Mouse (Mus musculus) liver, embryonic 13.5 days (tissue): ENCODE measurements around the gene Tex261. TPM values are rescaled to one million over a fixed set of nuclear protein-coding genes. Genes with fewer than 3 reads are reported as not detected.

ENCODE experiments used
- ATAC-seq: fragments of 200-750 bp; cut with Nextera tagmentation; 2 replicates; pipeline ENCODE4 v1.8.0; 2017; ENCODE audit warnings: low read depth, mild to moderate bottlenecking, moderate number of reproducible peaks, moderate library complexity
- DNase-seq: peaks from one replicate; pipeline ENCODE4 v3.0.0; 2022
- H3K27ac ChIP-seq: fragments of 300-500 bp; sonication (generic); 2 replicates; pipeline ENCODE4 v1.5.1; 2015; ENCODE audit warnings: moderate library complexity, mild to moderate bottlenecking, inconsistent platforms
- H3K27me3 ChIP-seq: fragments of 300-500 bp; sonication (generic); 2 replicates; pipeline ENCODE4 v1.6.1; 2015; ENCODE audit warnings: mild to moderate bottlenecking, inconsistent platforms
- H3K36me3 ChIP-seq: fragments of 300-500 bp; sonication (generic); 2 replicates; pipeline ENCODE4 v1.6.1; 2015; ENCODE audit warnings: mild to moderate bottlenecking, inconsistent platforms
- H3K4me1 ChIP-seq: fragments of 300-500 bp; sonication (generic); replicated peaks from 2 replicates; pipeline ENCODE4 v1.6.1; 2015; ENCODE audit warnings: inconsistent platforms
- H3K4me2 ChIP-seq: fragments of 300-500 bp; sonication (generic); 2 replicates; pipeline ENCODE4 v1.6.1; 2015; ENCODE audit warnings: inconsistent platforms, mild to moderate bottlenecking, moderate library complexity
- H3K4me3 ChIP-seq: fragments of 300-500 bp; sonication (generic); replicated peaks from 2 replicates; pipeline ENCODE4 v1.5.1; 2015; ENCODE audit warnings: mild to moderate bottlenecking, inconsistent platforms
- H3K9ac ChIP-seq: fragments of 300-500 bp; sonication (generic); 2 replicates; pipeline ENCODE4 v1.6.1; 2015; ENCODE audit warnings: mild to moderate bottlenecking, inconsistent platforms
- H3K9me3 ChIP-seq: fragments of 300-500 bp; sonication (generic); replicated peaks from 2 replicates; pipeline ENCODE4 v1.6.1; 2016; ENCODE audit warnings: inconsistent platforms
- WGBS: fragments of 180-500 bp; shearing (Covaris S2); methylation state at CpG from one replicate; pipeline ENCODE4 v1.1.7; 2015; ENCODE audit not compliant: insufficient replicate concordance; 5-methylcytosine and 5-hydroxymethylcytosine counted together
- polyA plus RNA-seq: library from polyadenylated mRNA; unstranded; fragments of >200 nt; fragmentation: Nextera tagmentation; extraction: Ambion mirVana; gene quantifications from 2 replicates; pipeline ENCODE4 v1.2.1, GENCODE M21; 2015

The Tex261 gene
- polyA plus RNA-seq, 1 experiment from 2014 or later: 50.1 TPM

DNA sequence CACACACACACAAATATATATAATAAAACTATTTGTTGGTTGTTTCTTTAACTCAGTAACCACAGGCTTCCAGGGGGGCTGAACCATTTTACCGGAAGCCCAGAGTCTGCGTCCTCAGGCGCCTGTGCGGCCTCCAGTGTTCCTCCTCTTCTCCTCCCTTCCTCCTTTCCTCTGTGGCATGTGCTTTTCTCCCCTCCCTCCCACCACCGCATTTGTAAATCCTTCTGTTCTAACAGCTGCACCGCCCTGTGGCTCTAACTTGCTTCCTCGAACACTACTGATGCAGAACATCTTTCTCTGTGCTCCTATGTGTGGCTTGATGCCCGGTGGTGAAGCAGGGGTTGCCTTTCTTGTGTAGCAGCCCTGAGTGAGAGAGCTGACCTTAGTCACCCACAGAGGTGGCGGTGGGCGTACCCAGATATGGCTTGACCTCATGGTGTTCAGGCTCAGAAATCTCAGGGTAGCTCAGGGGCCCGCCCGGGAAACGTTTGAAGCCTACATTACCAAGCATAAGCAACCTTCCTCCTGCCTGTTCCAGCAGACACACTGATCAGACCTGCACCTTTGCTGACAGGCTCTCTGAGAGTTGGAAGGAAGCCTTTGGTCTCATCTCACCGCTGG is 46.2 kb downstream of the Tex261 start:
- DNase-seq (no peak), ATAC-seq (no peak)
- Histone ChIP-seq H3K4me1 (no peaks in the 10 kb centered on the region), H3K4me3 (no peak overlapping the region), H3K36me3 (no peaks in the 10 kb centered on the region), H3K27ac (no peak overlapping the region), H3K4me2 (no peak overlapping the region), H3K9me3 (no peaks in the 10 kb centered on the region), H3K9ac (no peak overlapping the region), H3K27me3 (peaks cover 23% of the 10 kb centered on the region; the same call in 1 of the 2 replicates)
- WGBS: 49% methylated on average over 14 of the region's 14 CpGs

DNA sequence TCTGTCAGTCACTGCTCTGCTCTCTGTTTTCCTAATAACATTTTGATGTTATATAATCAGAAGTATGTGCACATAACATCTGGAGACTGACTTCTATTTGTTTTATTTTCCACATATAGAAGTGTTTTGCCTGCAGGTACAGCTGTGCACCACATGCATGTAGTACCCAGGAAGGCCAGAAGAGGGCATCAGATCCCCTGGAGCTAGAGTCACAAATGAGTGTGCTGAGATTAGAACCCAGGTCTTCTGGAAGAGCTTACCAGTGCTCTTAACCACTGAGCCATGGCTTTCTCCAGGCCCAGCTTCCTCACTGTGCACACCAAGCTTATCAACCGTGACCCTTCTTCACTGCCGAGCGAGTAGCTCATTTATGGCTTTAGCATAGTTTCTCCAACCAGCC is 47.1 kb downstream of the Tex261 start:
- Histone ChIP-seq H3K9ac (no peak overlapping the region), H3K9me3 (no peaks in the 10 kb centered on the region), H3K4me2 (no peak overlapping the region), H3K4me3 (no peak overlapping the region), H3K36me3 (no peaks in the 10 kb centered on the region), H3K4me1 (no peaks in the 10 kb centered on the region), H3K27me3 (peaks cover 25% of the 10 kb centered on the region), H3K27ac (no peak overlapping the region)
- ATAC-seq (no peak), DNase-seq (peak; percentile 18)
- 76% methylated on average over 3 of the region's 3 CpGs for whole genome bisulfite sequencing

DNA sequence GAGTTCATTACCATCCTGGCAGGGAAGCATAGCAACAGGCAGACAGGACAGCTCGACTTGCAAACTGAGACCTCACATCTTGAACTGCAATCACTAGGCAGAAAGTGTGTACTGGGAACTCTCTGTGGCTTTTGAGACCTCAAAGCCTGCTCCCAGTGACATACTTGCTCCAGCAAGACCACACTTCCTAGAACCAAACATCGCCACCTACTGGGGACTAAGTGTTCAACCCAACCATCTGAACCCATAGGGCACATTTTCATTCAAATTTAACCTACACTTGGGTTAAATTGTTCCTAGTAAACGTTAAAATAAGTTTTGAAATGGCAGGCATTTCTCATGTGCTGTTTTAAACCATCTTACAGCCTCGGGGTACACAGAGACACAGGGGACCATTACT is 48.4 kb downstream of the Tex261 start:
- no peak overlapping the region for H3K4me2 ChIP-seq
- H3K36me3 ChIP-seq: no peaks in the 10 kb centered on the region
- ATAC-seq (no peak), DNase-seq (no peak)
- WGBS: 26% methylated on average over 4 of the region's 4 CpGs
- no peak overlapping the region for H3K4me3 ChIP-seq
- H3K27me3 ChIP-seq: peaks cover 36% of the 10 kb centered on the region
- no peaks in the 10 kb centered on the region for H3K9me3 ChIP-seq
- no peak overlapping the region for H3K27ac ChIP-seq
- H3K4me1 ChIP-seq: no peaks in the 10 kb centered on the region
- H3K9ac ChIP-seq: no peak overlapping the region

DNA sequence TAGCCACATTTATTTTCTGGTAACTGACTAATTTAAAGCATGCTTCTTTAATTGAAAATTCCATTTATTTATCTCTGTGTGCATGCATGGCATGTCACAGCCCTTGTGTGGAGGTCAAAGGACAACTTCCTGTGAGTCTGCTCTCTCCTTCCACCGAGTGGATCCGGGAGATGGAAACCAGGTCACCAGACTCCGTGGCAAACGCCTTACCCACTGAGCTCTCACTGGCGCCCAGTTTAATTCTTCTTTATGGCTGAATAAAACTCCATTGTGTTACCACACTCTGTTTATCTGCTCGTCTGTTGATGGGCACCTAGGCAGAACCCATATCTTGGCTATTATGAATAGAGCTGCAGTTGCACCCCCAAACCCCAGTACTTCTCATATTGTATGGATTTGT is 53.1 kb downstream of the Tex261 start:
- Histone ChIP-seq H3K27me3 (peaks cover 69% of the 10 kb centered on the region), H3K9me3 (no peaks in the 10 kb centered on the region)

More for the DNA sequence above, 53.1 kb downstream of the Tex261 start:
- WGBS: 15% methylated on average over 6 of the region's 6 CpGs
- H3K4me2 ChIP-seq: no peak overlapping the region
- no peaks in the 10 kb centered on the region for H3K36me3 ChIP-seq
- no peaks in the 10 kb centered on the region for H3K4me1 ChIP-seq
- no peak overlapping the region for H3K27ac ChIP-seq
- DNase-seq (no peak), ATAC-seq (no peak)
- no peak overlapping the region for H3K4me3 ChIP-seq
- H3K9ac ChIP-seq: no peak overlapping the region

Other genes starting within 250 kb of the Tex261 start
- gene Actg2, start 239.5 kb downstream of the Tex261 start, polyA plus RNA-seq: 5.9 and 6.1 TPM in 2 replicates
- gene Stambp, start 203.1 kb downstream of the Tex261 start, polyA plus RNA-seq: 10.8 and 14.1 TPM in 2 replicates
- 3.1 and 3.7 TPM in 2 replicates for gene Clec4f, start 119.6 kb downstream of the Tex261 start, polyA plus RNA-seq
- 0.15 and 0.28 TPM in 2 replicates for gene Cd207, start 98.0 kb downstream of the Tex261 start, polyA plus RNA-seq
- gene Vax2, start 64.5 kb downstream of the Tex261 start, polyA plus RNA-seq: not detected in 2 replicates
- not detected in 2 replicates for gene Atp6v1b1, start 32.8 kb downstream of the Tex261 start, polyA plus RNA-seq
- gene Ankrd53, start 13.2 kb downstream of the Tex261 start, polyA plus RNA-seq: not detected in 2 replicates
- gene Nagk, start 19.2 kb upstream of the Tex261 start, polyA plus RNA-seq: 13.4 and 14.3 TPM in 2 replicates
- gene Paip2b, start 55.9 kb upstream of the Tex261 start, polyA plus RNA-seq: 3.7 and 3.9 TPM in 2 replicates
- gene Zfp638, start 91.3 kb upstream of the Tex261 start, polyA plus RNA-seq: 16.7 and 22.3 TPM in 2 replicates
- gene Dysf, start 232.8 kb upstream of the Tex261 start, polyA plus RNA-seq: 1.0 and 1.9 TPM in 2 replicates